Comparison of ENCODE assay signal across 41 mouse cellular contexts in genomic region chr7:47452015-47452414, GRCm38 (mm10). TPM values are rescaled to one million over a fixed set of nuclear protein-coding genes. Genes with fewer than 3 reads are reported as not detected.
"Had no signal": no experiment of that assay in that cellular context is flagged by ENCODE, and none has a peak within 500 bp of the region (broad histone marks: within the 10 kb centered on the region; RNA-seq: fewer than 3 reads in every experiment).

Mrgpra2a (minus strand) TSS chr7:47452139.

RNA-seq across cellular contexts. Expression of gene Mrgpra2a, which starts in this region (rescaled TPM):
- total RNA-seq: heart, postnatal 10 days; heart, postnatal 14 days; heart, postnatal 25 days; heart, postnatal 36 days; heart, postnatal 4 days; hindbrain, postnatal 0 days; layer of hippocampus, adult 18-20 months; layer of hippocampus, adult 2 months; layer of hippocampus, adult 8-10 months; layer of hippocampus, postnatal 10 days; layer of hippocampus, postnatal 14 days; layer of hippocampus, postnatal 25 days; layer of hippocampus, postnatal 36 days; left cerebral cortex, adult 18-20 months; left cerebral cortex, adult 2 months had no signal
- polyA plus RNA-seq: heart, embryonic 10.5 days; heart, embryonic 11.5 days; heart, embryonic 12.5 days; heart, embryonic 13.5 days; heart, embryonic 14.5 days; heart, embryonic 15.5 days; heart, embryonic 16.5 days; heart, postnatal 0 days; hindbrain, embryonic 10.5 days; hindbrain, embryonic 11.5 days; hindbrain, embryonic 12.5 days; hindbrain, embryonic 13.5 days; hindbrain, embryonic 14.5 days; hindbrain, embryonic 15.5 days; hindbrain, embryonic 16.5 days; hindbrain, postnatal 0 days; inflammation-experienced regulatory T-cells, adult 6 months; intestine, embryonic 14.5 days; intestine, embryonic 15.5 days; intestine, embryonic 16.5 days; intestine, postnatal 0 days; kidney, adult 2 months; kidney, embryonic 14.5 days; kidney, embryonic 15.5 days; kidney, embryonic 16.5 days; kidney, postnatal 0 days; large intestine, adult 2 months had no signal
